18 mouse cellular contexts compared by ENCODE assay signal in the genomic region with DNA sequence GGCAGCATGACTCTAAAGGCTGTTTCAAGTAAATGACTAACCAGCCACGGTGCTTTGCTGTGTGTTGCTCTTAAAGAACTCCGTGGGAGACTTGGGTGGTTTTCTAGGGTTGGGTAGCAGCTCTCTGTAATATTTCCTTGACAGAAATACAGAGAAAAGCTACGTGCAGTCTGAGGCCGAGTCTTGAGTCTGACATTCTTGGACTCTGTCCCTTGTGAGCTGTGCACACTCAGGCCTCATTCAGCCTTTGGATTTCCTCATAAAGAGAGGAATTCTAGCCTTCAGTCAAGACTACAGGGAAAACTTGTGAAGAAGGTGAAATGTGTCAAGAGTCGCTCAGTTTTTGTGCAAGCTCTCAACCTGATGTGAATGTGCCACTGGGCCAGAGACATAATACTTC. TPM values are rescaled to one million over a fixed set of nuclear protein-coding genes. Genes with fewer than 3 reads are reported as not detected.
"Had no signal": no experiment of that assay in that cellular context is flagged by ENCODE, and none has a peak within 500 bp of the region (broad histone marks: within the 10 kb centered on the region; RNA-seq: fewer than 3 reads in every experiment).

No protein-coding gene starts in this region.

- DNase-seq: kidney, adult 8-10 months; kidney, postnatal 10 days; kidney, postnatal 4 days; liver; retina, postnatal 1 day; right cerebral cortex, postnatal 4 days; spleen, adult 18-20 months; thymus, adult 18-20 months; thymus, postnatal 25 days had no signal

- H3K4me1 ChIP-seq: liver, embryonic 15.5 days; lung, embryonic 15.5 days; midbrain, embryonic 15.5 days; neural tube, embryonic 13.5 days had no signal

- H3K36me3 ChIP-seq: limb, embryonic 12.5 days; liver, embryonic 15.5 days; lung, embryonic 15.5 days; midbrain, embryonic 15.5 days; neural tube, embryonic 13.5 days had no signal

- H3K4me3 ChIP-seq: layer of hippocampus, adult 2 months; limb, embryonic 12.5 days; liver, embryonic 15.5 days; lung, embryonic 15.5 days; megakaryocyte, embryonic 14.5 days; midbrain, embryonic 15.5 days; neural tube, embryonic 13.5 days had no signal

- ATAC-seq: midbrain, embryonic 15.5 days had no signal

- H3K27me3 ChIP-seq: limb, embryonic 12.5 days; liver, embryonic 15.5 days; lung, embryonic 15.5 days; megakaryocyte, embryonic 14.5 days; midbrain, embryonic 15.5 days; neural tube, embryonic 13.5 days had no signal

- H3K9ac ChIP-seq: limb, embryonic 12.5 days; liver, embryonic 15.5 days; lung, embryonic 15.5 days; midbrain, embryonic 15.5 days; neural tube, embryonic 13.5 days had no signal

- H3K4me2 ChIP-seq: limb, embryonic 12.5 days; liver, embryonic 15.5 days; lung, embryonic 15.5 days; midbrain, embryonic 11.5 days; midbrain, embryonic 15.5 days; neural tube, embryonic 13.5 days had no signal

- H3K9me3 ChIP-seq: limb, embryonic 12.5 days; liver, embryonic 15.5 days; lung, embryonic 15.5 days; megakaryocyte, embryonic 14.5 days; midbrain, embryonic 15.5 days; neural tube, embryonic 13.5 days had no signal

- H3K27ac ChIP-seq: layer of hippocampus, adult 2 months; limb, embryonic 12.5 days; liver, embryonic 15.5 days; lung, embryonic 15.5 days; macrophage; midbrain, embryonic 15.5 days; neural tube, embryonic 13.5 days had no signal

RNA-seq across cellular contexts. Expression of a gene that starts 7.9 kb away (rescaled TPM):
- polyA plus RNA-seq: macrophage; midbrain, embryonic 15.5 days had no signal
